Mouse (Mus musculus) C2C12 (cell line): ENCODE results near the gene Nkd2. TPM values are rescaled to one million over a fixed set of nuclear protein-coding genes. Genes with fewer than 3 reads are reported as not detected.

Source experiments
- H3K27me3 ChIP-seq: one replicate; pipeline ENCODE4 v1.6.1; 2011; ENCODE audit not compliant: control insufficient read depth, insufficient read depth, insufficient read length
- H3K36me3 ChIP-seq: one replicate; pipeline ENCODE4 v1.6.1; 2011; ENCODE audit not compliant: control insufficient read depth, insufficient read depth
- H3K4me3 ChIP-seq: one replicate; pipeline ENCODE4 v1.5.1; 2011; ENCODE audit warnings: mild to moderate bottlenecking, control low read depth; ENCODE audit not compliant: poor library complexity, insufficient read depth, severe bottlenecking
- H3K79me2 ChIP-seq: one replicate; pipeline ENCODE4 v1.6.1; 2011; ENCODE audit not compliant: control insufficient read depth, insufficient read depth
- H3K79me3 ChIP-seq: one replicate; pipeline ENCODE4 v1.6.1; 2011; ENCODE audit warnings: low read depth, control low read depth
- H3ac ChIP-seq: one replicate; pipeline ENCODE3; 2011; ENCODE audit warnings: low read depth; ENCODE audit not compliant: control insufficient read depth, insufficient read length
- CEBPB ChIP-seq: IDR thresholded peaks from one replicate; pipeline ENCODE4 v1.6.1; 2011; ENCODE audit warnings: low read depth, mild to moderate bottlenecking, control low read depth, moderate library complexity
- CTCF ChIP-seq: IDR thresholded peaks from one replicate; pipeline ENCODE4 v1.5.1; 2011; ENCODE audit not compliant: control insufficient read depth, insufficient read depth, insufficient read length
- FOSL1 ChIP-seq: IDR thresholded peaks from one replicate; pipeline ENCODE4 v1.8.0; 2011; ENCODE audit warnings: mild to moderate bottlenecking, low read length; ENCODE audit not compliant: poor library complexity, insufficient read depth, severe bottlenecking
- MAX ChIP-seq: IDR thresholded peaks from one replicate; pipeline ENCODE4 v1.6.1; 2011; ENCODE audit warnings: mild to moderate bottlenecking, control low read depth
- MYOD1 ChIP-seq: IDR thresholded peaks from one replicate; pipeline ENCODE4 v1.6.1; 2011; ENCODE audit warnings: low read depth; ENCODE audit not compliant: control insufficient read depth, insufficient read length
- MYOG ChIP-seq: IDR thresholded peaks from one replicate; pipeline ENCODE4 v1.6.1; 2011; ENCODE audit not compliant: control insufficient read depth, insufficient read length; ENCODE audit errors: extremely low read depth
- USF1 ChIP-seq: IDR thresholded peaks from one replicate; pipeline ENCODE4 v1.6.1; 2011; ENCODE audit warnings: low read depth, mild to moderate bottlenecking, control low read depth, moderate library complexity
- polyA plus RNA-seq: library from polyadenylated mRNA; unstranded; fragments of >200 nt; fragmentation: generic; extraction: Trizol; gene quantifications from one replicate; pipeline ENCODE4 v1.2.1, GENCODE M21; 2012; ENCODE audit warnings: missing spikeins

The Nkd2 gene
- polyA plus RNA-seq, 1 experiment, result 0.04 TPM

DNA sequence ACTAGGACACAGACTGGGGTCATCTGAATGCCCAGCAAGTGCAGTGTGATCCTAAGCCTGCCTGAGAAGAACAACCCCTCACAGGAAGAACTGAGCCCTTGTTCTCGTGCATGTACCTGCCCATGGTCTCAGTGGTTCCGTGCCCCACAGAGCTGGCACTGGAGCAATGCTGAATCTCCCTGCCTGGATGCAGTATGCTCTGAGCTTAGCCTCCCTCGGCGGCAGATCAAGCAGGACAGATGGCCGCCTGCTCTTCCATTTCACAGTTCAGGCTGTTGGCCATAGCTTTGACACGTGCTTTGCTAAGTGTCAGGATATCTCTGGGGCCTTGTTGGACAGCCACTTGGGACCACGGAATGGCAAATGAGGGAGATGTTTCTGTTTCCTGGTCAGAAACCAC lies 33.2 kb downstream of the Nkd2 start:
- H3K4me3 ChIP-seq, result no peak overlapping the region
- peaks cover 34% of the 10 kb centered on the region for H3K36me3 ChIP-seq
- TF ChIP-seq MAX (no peak), CEBPB (no peak)
- no peaks in the 10 kb centered on the region for H3K27me3 ChIP-seq
- H3ac ChIP-seq, result no peak overlapping the region
- H3K79me3 ChIP-seq, result no peaks in the 10 kb centered on the region
- H3K79me2 ChIP-seq, result no peaks in the 10 kb centered on the region

- Histone ChIP-seq H3ac (no peak overlapping the region), H3K4me3 (no peak overlapping the region), H3K36me3 (peaks cover 40% of the 10 kb centered on the region), H3K79me2 (no peaks in the 10 kb centered on the region), H3K27me3 (no peaks in the 10 kb centered on the region), H3K79me3 (no peaks in the 10 kb centered on the region)
- TF ChIP-seq CTCF (no peak), USF1 (no peak), CEBPB (no peak), MYOG (no peak), FOSL1 (no peak), MAX (no peak), MYOD1 (no peak)
These were observed 34.5 kb downstream of the Nkd2 start for GRCm38 (mm10) chr13:73812936-73813335.

GRCm38 (mm10) chr13:73804914-73805313 lies 42.5 kb downstream of the Nkd2 start:
- H3K27me3 ChIP-seq, result no peaks in the 10 kb centered on the region
- TF ChIP-seq FOSL1, result no peak
- peak; percentile 78 for TF ChIP-seq MYOD1
- TF ChIP-seq CEBPB, result no peak
- TF ChIP-seq MYOG, result no peak
- peaks cover 47% of the 10 kb centered on the region for H3K36me3 ChIP-seq
- H3K79me2 ChIP-seq, result no peaks in the 10 kb centered on the region
- no peaks in the 10 kb centered on the region for H3K79me3 ChIP-seq
- no peak overlapping the region for H3K4me3 ChIP-seq
- H3ac ChIP-seq, result no peak overlapping the region

- Histone ChIP-seq H3ac (peak overlapping the region; percentile 58), H3K27me3 (no peaks in the 10 kb centered on the region), H3K4me3 (no peak overlapping the region), H3K36me3 (peaks cover 43% of the 10 kb centered on the region), H3K79me2 (no peaks in the 10 kb centered on the region), H3K79me3 (no peaks in the 10 kb centered on the region)
- TF ChIP-seq FOSL1 (peak; percentile 11), MAX (peak; percentile 47), USF1 (no peak), MYOD1 (peak; percentile 90), CEBPB (no peak), CTCF (no peak)
These were observed 43.8 kb downstream of the Nkd2 start for GRCm38 (mm10) chr13:73803450-73804178.

GRCm38 (mm10) chr13:73799110-73799509 lies 48.3 kb downstream of the Nkd2 start:
- TF ChIP-seq MAX (no peak), CEBPB (no peak), FOSL1 (no peak), MYOD1 (no peak), MYOG (no peak), CTCF (no peak), USF1 (no peak)
- Histone ChIP-seq H3K79me2 (no peaks in the 10 kb centered on the region), H3K36me3 (peaks cover 65% of the 10 kb centered on the region), H3K4me3 (no peak overlapping the region), H3ac (no peak overlapping the region), H3K27me3 (no peaks in the 10 kb centered on the region), H3K79me3 (no peaks in the 10 kb centered on the region)

DNA sequence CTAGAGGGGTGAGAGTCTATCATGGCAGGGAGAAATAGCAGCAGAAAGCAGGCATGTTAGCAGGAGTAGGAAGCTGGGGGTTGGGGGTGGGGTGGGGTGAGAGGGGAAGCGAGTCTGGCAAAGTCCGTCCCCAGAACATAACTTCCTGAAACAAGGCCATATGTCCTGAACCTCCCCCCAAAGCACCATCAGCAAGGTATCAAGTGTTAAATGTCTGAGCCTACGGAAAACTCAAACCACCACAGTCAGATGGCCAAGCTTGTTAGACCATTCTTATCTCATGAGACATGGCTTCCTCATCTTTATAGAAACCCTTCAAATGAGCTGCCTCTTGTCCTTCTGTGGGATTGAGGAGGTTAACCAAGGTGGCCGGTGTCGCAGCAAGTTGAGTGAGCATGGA lies 54.3 kb downstream of the Nkd2 start:
- Histone ChIP-seq H3K4me3 (no peak overlapping the region), H3K27me3 (no peaks in the 10 kb centered on the region), H3K79me2 (no peaks in the 10 kb centered on the region), H3ac (no peak overlapping the region), H3K36me3 (peaks cover 60% of the 10 kb centered on the region), H3K79me3 (no peaks in the 10 kb centered on the region)
- TF ChIP-seq FOSL1 (no peak), MAX (no peak), MYOG (no peak), CEBPB (no peak), USF1 (no peak), CTCF (no peak), MYOD1 (no peak)
